Mouse (Mus musculus) large intestine, adult 2 months (tissue): Measurements from ENCODE around the gene Slc6a4. TPM values are rescaled to one million over a fixed set of nuclear protein-coding genes. Genes with fewer than 3 reads are reported as not detected.

Experiments
- polyA plus RNA-seq: library from polyadenylated mRNA; depleted of rRNA; stranded (reverse); fragments of >200 nt; gene quantifications from 2 replicates; pipeline ENCODE4 v1.2.3, GENCODE M21; 2012; rRNA removed

The Slc6a4 gene
- polyA plus RNA-seq, 1 experiment: 41.2 TPM

Other genes starting within 250 kb of the Slc6a4 start
- 15.9 and 21.9 TPM in 2 replicates for gene Gosr1, start 235.0 kb upstream of the Slc6a4 start, polyA plus RNA-seq
- gene Cpd, start 151.6 kb upstream of the Slc6a4 start, polyA plus RNA-seq: 17.5 and 22.4 TPM in 2 replicates
- gene Tmigd1, start 96.4 kb upstream of the Slc6a4 start, polyA plus RNA-seq: 60.5 and 146 TPM in 2 replicates
- gene Blmh, start 73.8 kb upstream of the Slc6a4 start, polyA plus RNA-seq: 18.8 and 20.2 TPM in 2 replicates
- 0.92 and 1.1 TPM in 2 replicates for gene Nsrp1, start 79.8 kb downstream of the Slc6a4 start, polyA plus RNA-seq
- gene Efcab5, start 190.4 kb downstream of the Slc6a4 start, polyA plus RNA-seq: 0.84 and 1.2 TPM in 2 replicates
- 5.8 and 8.8 TPM in 2 replicates for gene Ssh2, start 217.7 kb downstream of the Slc6a4 start, polyA plus RNA-seq